In genomic region chr3:97730131-97730530, GRCm38 (mm10) we compare ENCODE assay signal across 21 mouse cellular contexts. TPM values are rescaled to one million over a fixed set of nuclear protein-coding genes. Genes with fewer than 3 reads are reported as not detected.
DNase-seq lines count a peak whose midpoint lies in the region; ATAC-seq and TF ChIP-seq lines count a peak whose summit lies in the region.
"Had no signal": no experiment of that assay in that cellular context is flagged by ENCODE, and none has a peak within 500 bp of the region (broad histone marks: within the 10 kb centered on the region; RNA-seq: fewer than 3 reads in every experiment).

No protein-coding gene starts in this region.

- H3K4me1 ChIP-seq in forebrain, postnatal 0 days (ENCODE audit: insufficient read depth) = no peaks in the 10 kb centered on the region
- peaks cover 17% of the 10 kb centered on the region for H3K4me1 ChIP-seq in forebrain, embryonic 10.5 days
- H3K4me1 ChIP-seq: limb, embryonic 13.5 days had no signal

- no peak overlapping the region for H3K4me3 ChIP-seq in forebrain, postnatal 0 days (ENCODE audit: low read depth, low read length)
- H3K4me3 ChIP-seq in forebrain, embryonic 10.5 days = no peak overlapping the region
- H3K4me3 ChIP-seq: embryonic facial prominence, embryonic 12.5 days; forebrain, embryonic 12.5 days; limb, embryonic 13.5 days had no signal

- WGBS in forebrain, postnatal 0 days = 60% methylated on average over 3 of the region's 3 CpGs
- 74% methylated on average over 3 of the region's 3 CpGs for WGBS in forebrain, embryonic 10.5 days

- peaks cover 10% of the 10 kb centered on the region; the same call in 1 of the 2 replicates for H3K36me3 ChIP-seq in forebrain, postnatal 0 days (ENCODE audit: insufficient read depth)
- no peaks in the 10 kb centered on the region for H3K36me3 ChIP-seq in forebrain, embryonic 10.5 days (replicated peaks)
- H3K36me3 ChIP-seq: embryonic facial prominence, embryonic 12.5 days; forebrain, embryonic 12.5 days; G1E; limb, embryonic 13.5 days had no signal

- no peak overlapping the region for H3K9ac ChIP-seq in forebrain, postnatal 0 days
- H3K9ac ChIP-seq: embryonic facial prominence, embryonic 12.5 days; forebrain, embryonic 12.5 days; limb, embryonic 13.5 days had no signal

- no peak overlapping the region for H3K4me2 ChIP-seq in forebrain, postnatal 0 days (ENCODE audit: low read depth)
- H3K4me2 ChIP-seq: embryonic facial prominence, embryonic 12.5 days; forebrain, embryonic 12.5 days; limb, embryonic 13.5 days had no signal

- ATAC-seq in forebrain, postnatal 0 days = peak; percentile 38; the same call in 1 of the 2 replicates

- no peak overlapping the region for H3K27ac ChIP-seq in forebrain, postnatal 0 days (ENCODE audit: low read depth, low read length)
- no peak overlapping the region for H3K27ac ChIP-seq in forebrain, embryonic 10.5 days
- H3K27ac ChIP-seq: embryonic facial prominence, embryonic 12.5 days; forebrain, embryonic 12.5 days; limb, embryonic 13.5 days had no signal

- no peak for TF ChIP-seq CTCF in forebrain, postnatal 0 days (IDR thresholded peaks at IDR 0.05; ENCODE audit: low read depth)

- H3K27me3 ChIP-seq in forebrain, postnatal 0 days (ENCODE audit: insufficient read depth, low read length) = no peaks in the 10 kb centered on the region
- no peaks in the 10 kb centered on the region for H3K27me3 ChIP-seq in forebrain, embryonic 10.5 days (ENCODE audit: poor library complexity, severe bottlenecking)
- H3K27me3 ChIP-seq: embryonic facial prominence, embryonic 12.5 days; forebrain, embryonic 12.5 days; limb, embryonic 13.5 days had no signal

- H3K9me3 ChIP-seq in forebrain, postnatal 0 days (ENCODE audit: low read length) = no peaks in the 10 kb centered on the region
- H3K9me3 ChIP-seq in forebrain, embryonic 10.5 days = no peaks in the 10 kb centered on the region
- H3K9me3 ChIP-seq: embryonic facial prominence, embryonic 12.5 days; forebrain, embryonic 12.5 days; G1E; limb, embryonic 13.5 days had no signal

- DNase-seq in forebrain, postnatal 0 days = no peak
- no peak for DNase-seq in forebrain, embryonic 10.5 days (ENCODE audit: extremely low spot score, low spot score)
- DNase-seq in layer of hippocampus, postnatal 10 days (ENCODE audit: low spot score in 2 of 2) = peak; percentile 28 to 32
- no peak for DNase-seq in layer of hippocampus, postnatal 14 days (ENCODE audit: low spot score in 2 of 2)
- DNase-seq in adrenal gland, postnatal 36 days = peak; percentile 39 to 72
- peak; percentile 9 for DNase-seq in ovary, postnatal 14 days (ENCODE audit: low spot score)
- DNase-seq in B cell, adult 2 months = no peak
- no peak for DNase-seq in Muller cell, postnatal 12 days (ENCODE audit: inconsistent ontology term)
- DNase-seq: cerebellum, postnatal 25 days; kidney, postnatal 14 days; lung, adult 18-20 months; thymus, postnatal 14 days had no signal

RNA-seq across cellular contexts. Expression of gene Gm17651, which starts 55.6 kb away (rescaled TPM):
- total RNA-seq in forebrain, postnatal 0 days (2014; rRNA removed) = not detected in 2 replicates
- not detected in 2 replicates for polyA plus RNA-seq in forebrain, postnatal 0 days (2015; fragmentation: Nextera tagmentation; extraction: Ambion mirVana)
- polyA plus RNA-seq in forebrain, embryonic 10.5 days (2016; fragmentation: Nextera tagmentation; extraction: Ambion mirVana) = not detected in 2 replicates
- total RNA-seq in layer of hippocampus, postnatal 10 days (2021) = not detected
- not detected for total RNA-seq in layer of hippocampus, postnatal 14 days (2021)
- not detected for total RNA-seq in adrenal gland, postnatal 36 days (2021)
- total RNA-seq: G1E; hematopoietic stem cell, adult 5-6 weeks; neutrophil, adult 5-6 weeks had no signal
- polyA plus RNA-seq: C2C12; embryonic facial prominence, embryonic 12.5 days; forebrain, embryonic 12.5 days; G1E; gonadal fat pad, adult 2 months; intestine, embryonic 14.5 days; limb, embryonic 13.5 days had no signal

Comparison
In these comparisons a context has a peak if more than half of its experiments do, and no peak if none do; other contexts are left out.
1. DNase-seq: peak in layer of hippocampus, postnatal 10 days (2 of 2), adrenal gland, postnatal 36 days (2 of 2) and ovary, postnatal 14 days (single experiment); none in forebrain, postnatal 0 days (single experiment), forebrain, embryonic 10.5 days (single experiment), layer of hippocampus, postnatal 14 days (0 of 2), B cell, adult 2 months (0 of 2) and Muller cell, postnatal 12 days (single experiment).